ENCODE assay signal across 8 mouse cellular contexts in genomic region chr2:31164841-31165455, GRCm38 (mm10). TPM values are rescaled to one million over a fixed set of nuclear protein-coding genes. Genes with fewer than 3 reads are reported as not detected.
DNase-seq lines count a peak whose midpoint lies in the region; ATAC-seq and TF ChIP-seq lines count a peak whose summit lies in the region.

No protein-coding gene starts in this region.

- H3K9ac ChIP-seq in hindbrain, embryonic 15.5 days = no peak overlapping the region
- H3K9ac ChIP-seq in hindbrain, embryonic 13.5 days = no peak overlapping the region
- H3K9ac ChIP-seq in ES-Bruce4 (ENCODE audit: low read depth, poor library complexity, severe bottlenecking) = 0 out of 2 replicates have a peak overlapping the region, but pooled peaks have one; percentile 16
- H3K9ac ChIP-seq in lung, postnatal 0 days (replicated peaks; ENCODE audit: low read depth) = no peak overlapping the region

- no peak for TF ChIP-seq POLR2A in ES-Bruce4 (IDR thresholded peaks at IDR 0.05; ENCODE audit: insufficient read depth, low read length)

- DNase-seq in frontal cortex, postnatal 36 days (ENCODE audit: low spot score in 2 of 2) = peak; percentile 33 to 50
- peak; percentile 51 for DNase-seq in kidney, adult 9 months
- DNase-seq in lung, postnatal 0 days (ENCODE audit: low spot score) = peak; percentile 46
- no peak for DNase-seq in c-Kit-positive CD71-positive TER-119-positive erythroid progenitor cells, embryonic 14.5 days (ENCODE audit: low spot score)
- DNase-seq in thymus, postnatal 4 days = no peak

- TF ChIP-seq CTCF in ES-Bruce4 (IDR thresholded peaks at IDR 0.05; ENCODE audit: low read depth, low read length) = no peak
- no peak for TF ChIP-seq CTCF in lung, postnatal 0 days (IDR thresholded peaks at IDR 0.05)

- peak overlapping the region; percentile 42; the same call in 1 of the 2 replicates for H3K27ac ChIP-seq in hindbrain, embryonic 15.5 days (replicated peaks)
- H3K27ac ChIP-seq in hindbrain, embryonic 13.5 days = no peak overlapping the region
- H3K27ac ChIP-seq in ES-Bruce4 (ENCODE audit: insufficient read depth, low read length) = peak overlapping the region; percentile 90
- peak overlapping the region; percentile 51; the same call in 1 of the 2 replicates for H3K27ac ChIP-seq in lung, postnatal 0 days (ENCODE audit: low read length)

- H3K4me1 ChIP-seq in hindbrain, embryonic 15.5 days (replicated peaks) = peaks cover 20% of the 10 kb centered on the region
- H3K4me1 ChIP-seq in hindbrain, embryonic 13.5 days (replicated peaks) = peaks cover 22% of the 10 kb centered on the region
- peaks cover 14% of the 10 kb centered on the region for H3K4me1 ChIP-seq in ES-Bruce4 (ENCODE audit: control insufficient read depth, insufficient read depth, low read length)
- peaks cover 11% of the 10 kb centered on the region; the same call in 1 of the 2 replicates for H3K4me1 ChIP-seq in lung, postnatal 0 days (ENCODE audit: insufficient read depth, low read depth, low read length)

- H3K36me3 ChIP-seq in hindbrain, embryonic 15.5 days = peaks cover 21% of the 10 kb centered on the region
- H3K36me3 ChIP-seq in hindbrain, embryonic 13.5 days = peaks cover 32% of the 10 kb centered on the region
- H3K36me3 ChIP-seq in ES-Bruce4 (ENCODE audit: control insufficient read depth, insufficient read depth, low read length, poor library complexity, severe bottlenecking) = peaks cover 6% of the 10 kb centered on the region
- peaks cover 5% of the 10 kb centered on the region for H3K36me3 ChIP-seq in lung, postnatal 0 days (ENCODE audit: insufficient read depth, low read length)

- no peaks in the 10 kb centered on the region for H3K9me3 ChIP-seq in hindbrain, embryonic 15.5 days
- H3K9me3 ChIP-seq in hindbrain, embryonic 13.5 days = no peaks in the 10 kb centered on the region
- no peaks in the 10 kb centered on the region for H3K9me3 ChIP-seq in ES-Bruce4 (replicated peaks; ENCODE audit: control insufficient read depth, insufficient read depth, low read length, poor library complexity, severe bottlenecking)
- no peaks in the 10 kb centered on the region for H3K9me3 ChIP-seq in lung, postnatal 0 days (ENCODE audit: low read length)

- no peak overlapping the region for H3K4me3 ChIP-seq in hindbrain, embryonic 15.5 days
- no peak overlapping the region for H3K4me3 ChIP-seq in hindbrain, embryonic 13.5 days
- H3K4me3 ChIP-seq in ES-Bruce4 (ENCODE audit: low read depth, low read length) = no peak overlapping the region
- H3K4me3 ChIP-seq in lung, postnatal 0 days (ENCODE audit: low read depth, low read length) = no peak overlapping the region

- H3K4me2 ChIP-seq in hindbrain, embryonic 15.5 days = no peak overlapping the region
- H3K4me2 ChIP-seq in hindbrain, embryonic 13.5 days = no peak overlapping the region
- no peak overlapping the region for H3K4me2 ChIP-seq in lung, postnatal 0 days (replicated peaks; ENCODE audit: low read depth, low read length)

- H3K27me3 ChIP-seq in hindbrain, embryonic 15.5 days = no peaks in the 10 kb centered on the region
- no peaks in the 10 kb centered on the region for H3K27me3 ChIP-seq in hindbrain, embryonic 13.5 days
- H3K27me3 ChIP-seq in ES-Bruce4 (ENCODE audit: control insufficient read depth, insufficient read depth, low read length, poor library complexity, severe bottlenecking) = no peaks in the 10 kb centered on the region
- no peaks in the 10 kb centered on the region for H3K27me3 ChIP-seq in lung, postnatal 0 days (replicated peaks; ENCODE audit: insufficient read depth, low read length)

- no peak; the same call in 1 of the 2 replicates for TF ChIP-seq EP300 in ES-Bruce4 (IDR thresholded peaks at IDR 0.05; ENCODE audit: insufficient read depth, low read depth, low read length)
- TF ChIP-seq EP300 in lung, postnatal 0 days (IDR thresholded peaks at IDR 0.05) = no peak

- 0 out of 2 replicates have a peak, but pooled peaks have one; percentile 11 for ATAC-seq in hindbrain, embryonic 15.5 days (ENCODE audit: low FRiP score, low read depth)
- ATAC-seq in hindbrain, embryonic 13.5 days (ENCODE audit: low FRiP score) = no peak
- ATAC-seq in lung, postnatal 0 days = peak; percentile 25

- WGBS in hindbrain, embryonic 15.5 days = 50% methylated on average over 5 of the region's 5 CpGs
- 51% methylated on average over 5 of the region's 5 CpGs for WGBS in hindbrain, embryonic 13.5 days
- WGBS in lung, postnatal 0 days = 27% methylated on average over 5 of the region's 5 CpGs

RNA-seq across cellular contexts. Expression of gene Gpr107, which starts 12.8 kb away (rescaled TPM):
- 38.0 and 39.0 TPM in 2 replicates for polyA plus RNA-seq in hindbrain, embryonic 15.5 days (2015; fragmentation: Nextera tagmentation; extraction: Ambion mirVana)
- polyA plus RNA-seq in hindbrain, embryonic 13.5 days (2015; fragmentation: Nextera tagmentation; extraction: Ambion mirVana) = 38.1 and 38.2 TPM in 2 replicates
- polyA plus RNA-seq in ES-Bruce4 (2011; ENCODE audit: insufficient read depth, insufficient read length, low read depth, missing spikeins) = 71.9 and 72.5 TPM in 2 replicates
- polyA plus RNA-seq in lung, postnatal 0 days (2015; fragmentation: Nextera tagmentation; extraction: Ambion mirVana) = 26.2 TPM in 2 replicates

RNA-seq across cellular contexts. Expression of gene Fnbp1, which starts 23.1 kb away (rescaled TPM):
- 32.5 and 33.0 TPM in 2 replicates for polyA plus RNA-seq in hindbrain, embryonic 15.5 days (2015; fragmentation: Nextera tagmentation; extraction: Ambion mirVana)
- 20.7 and 21.9 TPM in 2 replicates for polyA plus RNA-seq in hindbrain, embryonic 13.5 days (2015; fragmentation: Nextera tagmentation; extraction: Ambion mirVana)
- polyA plus RNA-seq in ES-Bruce4 (2011; ENCODE audit: insufficient read depth, insufficient read length, low read depth, missing spikeins) = 77.7 and 84.7 TPM in 2 replicates
- 7.2 and 10.0 TPM in 2 replicates for polyA plus RNA-seq in lung, postnatal 0 days (2015; fragmentation: Nextera tagmentation; extraction: Ambion mirVana)

Comparison
In these comparisons a context has a peak if more than half of its experiments do, and no peak if none do; other contexts are left out.
1. DNase-seq: peak in frontal cortex, postnatal 36 days (2 of 2), kidney, adult 9 months (single experiment) and lung, postnatal 0 days (single experiment); none in c-Kit-positive CD71-positive TER-119-positive erythroid progenitor cells, embryonic 14.5 days (single experiment) and thymus, postnatal 4 days (single experiment).